Mouse (Mus musculus) embryonic facial prominence, embryonic 11.5 days (tissue): ENCODE measurements around the gene Ccr2. TPM values are rescaled to one million over a fixed set of nuclear protein-coding genes. Genes with fewer than 3 reads are reported as not detected.

ENCODE experiments used
- polyA plus RNA-seq: library from polyadenylated mRNA; unstranded; fragments of >200 nt; fragmentation: Nextera tagmentation; extraction: Ambion mirVana; gene quantifications from 2 replicates; pipeline ENCODE4 v1.2.1, GENCODE M21; 2014

Ccr2 gene
- polyA plus RNA-seq, 1 experiment from 2014 or later, result 0.59 TPM

Other genes with a start within 250 kb of the Ccr2 start
- gene Xcr1, start 239.9 kb upstream of the Ccr2 start, polyA plus RNA-seq, result not detected in 2 replicates
- gene Ccr1, start 133.3 kb upstream of the Ccr2 start, polyA plus RNA-seq, result 0.98 and 1.3 TPM in 2 replicates
- not detected in 2 replicates for gene Ccr1l1, start 123.5 kb upstream of the Ccr2 start, polyA plus RNA-seq
- not detected in 2 replicates for gene Ccr3, start 80.0 kb upstream of the Ccr2 start, polyA plus RNA-seq
- 0.93 and 1.2 TPM in 2 replicates for gene Ccr5, start 19.6 kb downstream of the Ccr2 start, polyA plus RNA-seq
- gene 2010315B03Rik, start 210.7 kb downstream of the Ccr2 start, polyA plus RNA-seq, result 3.5 and 4.8 TPM in 2 replicates